Mouse (Mus musculus): Measurements from ENCODE around the gene Xrcc4. TPM values are rescaled to one million over a fixed set of nuclear protein-coding genes. Genes with fewer than 3 reads are reported as not detected.

The Xrcc4 gene
- 57.6 TPM for polyA plus RNA-seq (2014; fragmentation: Illumina TruSeq; extraction: RNeasy Lipid Tissue Mini Kit (QIAGEN cat#74804))

GRCm38 (mm10) chr13:90088962-90089824, at the start of gene Xrcc4, which contains the start of gene Tmem167:
Xrcc4 (minus strand) TSS chr13:90089608.
Tmem167 (plus strand) TSS chr13:90089123.

GRCm38 (mm10) chr13:89741766-89742685, 347.4 kb downstream of the Xrcc4 start, which contains the start of gene Vcan:
Vcan (minus strand) TSS chr13:89742509.

Other genes starting within 250 kb of the Xrcc4 start
- 66.3 TPM for gene Tmem167, start 485 bp downstream of the Xrcc4 start, polyA plus RNA-seq (2014; fragmentation: Illumina TruSeq; extraction: RNeasy Lipid Tissue Mini Kit (QIAGEN cat#74804))